Mouse (Mus musculus) thymus, postnatal 36 days (tissue): ENCODE measurements around the gene Slc26a1.
A peak's percentile ranks its signal among the peaks of the same experiment; 100 is the strongest.

Experiments
- DNase-seq, 2 experiments: peaks; one replicate each; pipeline ENCODE4 v3.0.0; 2022; ENCODE audit warnings: mixed read lengths in 2 of 2

Slc26a1 gene

DNA sequence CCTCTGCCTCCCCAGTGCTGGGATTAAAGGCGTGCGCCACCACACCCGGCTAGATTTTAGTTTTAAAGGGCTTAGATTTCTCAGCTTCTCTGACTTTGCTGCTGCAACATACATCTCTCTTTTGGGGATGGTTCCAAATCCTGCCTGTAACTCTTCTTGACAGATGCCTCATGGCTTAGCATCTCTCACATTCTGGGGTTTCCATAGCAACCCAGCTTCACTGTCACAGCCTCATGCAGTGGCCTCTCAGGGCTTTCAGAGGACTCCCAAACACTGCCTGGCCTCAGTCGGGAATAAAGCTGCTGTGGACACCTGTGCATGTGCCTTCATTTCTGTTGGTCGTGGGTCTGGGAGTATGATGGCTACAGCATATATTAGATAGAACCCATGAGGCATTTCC lies 13.7 kb upstream of the Slc26a1 start:
- DNase-seq = no peak

DNA sequence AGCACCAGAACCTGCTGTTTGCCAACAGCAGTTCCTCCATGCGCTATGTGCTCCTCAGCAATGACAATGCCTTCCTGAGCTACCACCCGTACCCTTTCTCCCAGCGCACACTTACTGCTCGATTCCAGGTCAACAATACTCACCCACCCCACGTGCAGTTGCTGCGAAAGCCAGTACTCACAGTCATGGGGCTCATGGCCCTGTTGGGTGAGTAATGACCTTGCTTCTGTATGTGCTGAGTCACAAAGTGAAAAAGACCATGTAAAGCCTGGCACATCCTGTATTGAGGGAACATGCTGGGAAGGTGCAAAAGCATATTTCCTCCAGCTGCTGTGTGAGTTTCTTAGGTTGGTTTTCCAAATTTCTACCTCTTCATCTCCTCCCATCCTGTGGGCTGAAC lies 5.5 kb upstream of the Slc26a1 start:
- no peak for DNase-seq

DNA sequence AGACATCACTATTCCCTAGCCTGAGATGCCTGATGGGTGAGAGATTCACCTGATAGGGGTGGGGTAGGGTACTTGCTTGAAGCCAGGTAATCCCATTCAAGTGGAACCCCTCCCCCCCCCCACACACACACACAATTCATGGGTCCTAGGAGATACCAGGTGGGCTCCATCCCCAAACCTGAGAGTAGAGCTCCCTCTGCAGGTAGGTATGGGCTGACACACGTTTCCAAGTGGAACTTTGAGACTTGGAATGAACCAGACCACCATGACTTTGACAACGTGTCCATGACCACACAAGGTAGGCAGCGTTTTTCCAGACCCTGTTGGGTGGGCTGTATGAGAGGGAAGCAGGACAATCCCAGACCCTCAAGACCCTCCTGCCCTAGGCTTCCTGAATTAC lies 4.5 kb upstream of the Slc26a1 start:
- no peak for DNase-seq

DNA sequence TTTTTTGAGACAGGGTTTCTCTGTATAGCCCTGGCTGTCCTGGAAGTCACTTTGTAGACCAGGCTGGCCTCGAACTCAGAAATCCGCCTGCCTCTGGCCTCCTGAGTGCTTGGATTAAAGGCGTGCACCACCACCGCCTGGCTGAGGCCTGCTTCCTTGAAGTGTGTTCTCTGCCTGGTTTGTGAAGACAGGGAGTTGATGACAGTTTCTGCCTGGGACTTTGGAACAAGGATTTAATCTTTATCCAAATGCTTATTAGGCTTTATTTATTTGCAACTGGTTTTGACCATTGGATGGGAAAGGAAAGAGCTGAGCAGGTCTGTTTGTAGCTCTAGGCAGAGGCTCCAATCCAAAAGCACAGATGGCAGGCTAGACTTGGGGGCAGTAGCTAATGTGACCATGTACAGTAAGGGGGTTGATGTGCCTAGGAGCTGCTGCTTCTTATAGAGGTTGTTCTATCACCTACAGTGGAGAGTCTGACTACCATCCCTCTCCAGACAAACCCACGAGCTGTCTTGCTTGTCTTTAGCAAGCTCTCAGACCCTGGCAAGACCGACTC lies 3.0 kb upstream of the Slc26a1 start:
- DNase-seq = no peak

DNA sequence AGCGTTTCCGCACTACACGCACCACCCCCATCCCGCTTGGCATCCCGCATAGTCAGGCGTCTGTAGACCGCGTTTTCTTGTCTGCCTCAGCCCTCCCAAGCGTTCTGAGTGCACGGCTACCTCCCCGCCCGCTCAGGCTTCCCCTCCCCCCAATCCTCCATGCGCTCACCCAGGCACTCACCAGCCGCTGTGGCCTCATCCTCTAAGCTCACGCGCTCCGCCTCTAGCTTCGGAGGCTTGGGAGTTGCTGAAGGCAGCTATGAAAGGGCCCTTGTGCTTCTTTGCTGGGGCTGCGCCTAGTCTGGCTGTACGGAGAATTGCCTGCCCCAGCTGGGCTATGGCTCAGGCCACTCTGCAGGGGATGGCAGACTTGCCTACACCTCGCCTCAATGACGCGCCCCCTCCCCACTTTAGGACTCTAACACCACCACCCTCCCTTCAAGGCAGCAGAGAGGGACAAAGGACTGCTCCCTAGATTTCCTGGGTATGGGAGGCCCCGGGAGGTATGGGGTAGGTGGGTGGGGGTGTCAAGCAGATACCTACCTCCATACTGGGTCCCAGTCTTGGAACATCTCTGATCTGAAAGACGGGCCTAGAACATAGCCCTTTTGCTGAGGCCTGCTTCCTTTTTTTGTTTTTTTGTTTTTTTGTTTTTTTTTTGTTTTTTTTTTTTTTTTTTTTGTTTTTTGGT lies 2.4 kb upstream of the Slc26a1 start:
- DNase-seq = no peak

DNA sequence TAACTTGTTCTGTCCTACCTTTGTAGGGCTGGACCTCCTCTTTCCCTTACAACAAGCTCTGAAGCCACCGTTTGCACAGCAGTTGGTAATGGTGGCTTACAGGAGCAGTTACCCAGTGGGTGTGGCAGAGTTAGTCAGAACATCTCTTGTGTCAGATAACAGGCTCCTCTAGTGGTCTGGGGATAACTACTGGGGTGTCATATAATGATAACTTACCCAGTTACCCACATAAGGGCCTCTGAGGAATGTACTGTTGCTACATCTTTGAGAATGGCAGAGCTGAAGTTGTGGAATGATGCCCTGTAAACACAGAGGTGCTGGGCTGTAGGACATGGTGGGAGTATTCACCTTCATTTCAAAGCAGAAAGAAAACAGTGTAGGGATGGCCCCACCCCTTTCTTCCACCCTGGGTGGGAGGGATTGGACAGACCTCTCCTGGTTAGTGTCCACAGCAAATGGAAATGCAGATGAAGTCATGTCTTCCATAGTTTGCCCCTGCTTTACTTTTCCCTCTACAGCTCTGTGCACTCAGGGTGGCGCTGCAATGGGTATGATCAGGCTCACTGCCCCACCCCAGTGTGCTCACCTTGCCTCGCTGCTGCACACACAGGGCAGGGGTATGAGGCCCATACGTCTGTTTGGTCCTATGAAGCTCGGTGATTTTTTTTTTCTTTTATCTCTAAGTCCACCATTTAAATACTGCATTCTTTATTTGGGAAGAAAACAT lies 1.6 kb upstream of the Slc26a1 start:
- DNase-seq = no peak

DNA sequence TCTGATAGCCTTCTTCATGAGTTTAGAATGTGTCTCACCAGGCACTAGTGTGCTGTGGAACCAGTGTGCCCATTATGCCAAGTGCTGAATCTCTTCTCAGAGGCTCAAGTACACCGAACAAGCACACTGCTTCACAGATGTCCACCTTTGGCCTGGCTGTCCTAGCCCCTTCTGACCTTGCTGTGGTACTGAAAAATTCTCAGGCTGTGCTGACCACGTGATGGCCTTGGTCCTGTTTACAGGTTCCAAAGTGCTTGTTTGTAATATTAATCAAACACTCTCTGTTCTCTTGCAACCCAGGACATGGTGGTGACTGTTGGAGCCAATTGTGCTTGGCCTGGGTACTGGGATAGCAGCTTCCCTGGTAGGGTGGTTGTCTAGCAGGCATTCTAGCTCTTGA lies 745 bp downstream of the Slc26a1 start:
- no peak for DNase-seq

DNA sequence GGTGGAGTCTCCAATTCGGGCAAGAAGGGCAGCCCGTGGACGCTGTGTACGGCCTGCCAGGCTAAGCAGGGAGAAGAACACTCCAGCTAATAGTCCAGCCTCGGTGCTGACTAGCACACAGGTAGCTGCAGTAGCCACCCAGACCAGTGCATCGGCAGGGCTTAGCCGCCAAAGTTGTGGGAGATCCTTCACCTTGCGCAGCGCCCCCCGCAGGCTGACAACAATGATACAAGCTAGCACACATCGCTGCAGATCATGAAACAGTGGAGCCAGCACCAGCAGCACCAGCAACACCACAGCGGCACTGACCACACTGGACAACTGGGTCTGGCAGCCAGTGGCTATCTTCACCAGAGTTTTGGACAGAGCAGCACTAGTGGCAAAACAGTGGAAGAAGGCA lies 3.6 kb downstream of the Slc26a1 start:
- DNase-seq = no peak

DNA sequence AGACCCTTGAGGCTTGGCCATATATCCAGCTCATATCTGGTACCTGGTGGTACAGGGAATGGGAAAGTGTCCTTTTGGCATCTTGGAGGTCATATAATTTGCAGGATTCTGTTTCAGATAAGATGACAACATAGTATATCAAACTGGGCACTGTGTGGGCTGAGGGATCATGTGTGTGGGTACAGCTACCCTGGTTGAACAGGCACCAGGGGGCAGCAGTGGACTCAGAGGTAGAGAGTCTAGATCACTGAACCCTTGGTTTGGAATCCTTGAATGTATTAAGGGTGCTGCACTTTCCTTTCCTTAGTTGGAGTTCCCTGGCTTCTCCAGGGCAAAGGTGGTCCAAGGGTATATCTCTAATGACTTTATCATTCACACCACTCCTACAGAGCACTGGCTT lies 4.6 kb downstream of the Slc26a1 start:
- DNase-seq = peak; percentile 51 to 54

DNA sequence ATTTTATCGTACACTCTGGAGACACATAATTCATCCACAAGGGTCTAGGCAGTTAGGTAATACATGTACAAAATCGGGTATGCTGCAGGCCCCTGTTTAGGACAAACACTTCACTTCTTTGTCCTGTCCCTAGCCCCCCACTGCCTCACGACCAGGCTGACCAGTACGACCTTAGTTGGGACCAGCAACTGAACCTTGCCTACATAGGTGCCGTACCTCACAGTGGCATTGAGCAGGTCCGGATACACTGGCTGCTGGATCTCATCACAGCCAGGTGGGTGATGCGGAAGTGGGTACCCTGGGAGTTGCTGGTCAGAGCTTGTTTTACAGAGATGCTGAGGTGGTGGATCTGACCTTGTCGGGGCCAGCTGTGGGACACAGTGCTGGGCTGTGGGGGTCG lies 5.4 kb downstream of the Slc26a1 start:
- DNase-seq = no peak

DNA sequence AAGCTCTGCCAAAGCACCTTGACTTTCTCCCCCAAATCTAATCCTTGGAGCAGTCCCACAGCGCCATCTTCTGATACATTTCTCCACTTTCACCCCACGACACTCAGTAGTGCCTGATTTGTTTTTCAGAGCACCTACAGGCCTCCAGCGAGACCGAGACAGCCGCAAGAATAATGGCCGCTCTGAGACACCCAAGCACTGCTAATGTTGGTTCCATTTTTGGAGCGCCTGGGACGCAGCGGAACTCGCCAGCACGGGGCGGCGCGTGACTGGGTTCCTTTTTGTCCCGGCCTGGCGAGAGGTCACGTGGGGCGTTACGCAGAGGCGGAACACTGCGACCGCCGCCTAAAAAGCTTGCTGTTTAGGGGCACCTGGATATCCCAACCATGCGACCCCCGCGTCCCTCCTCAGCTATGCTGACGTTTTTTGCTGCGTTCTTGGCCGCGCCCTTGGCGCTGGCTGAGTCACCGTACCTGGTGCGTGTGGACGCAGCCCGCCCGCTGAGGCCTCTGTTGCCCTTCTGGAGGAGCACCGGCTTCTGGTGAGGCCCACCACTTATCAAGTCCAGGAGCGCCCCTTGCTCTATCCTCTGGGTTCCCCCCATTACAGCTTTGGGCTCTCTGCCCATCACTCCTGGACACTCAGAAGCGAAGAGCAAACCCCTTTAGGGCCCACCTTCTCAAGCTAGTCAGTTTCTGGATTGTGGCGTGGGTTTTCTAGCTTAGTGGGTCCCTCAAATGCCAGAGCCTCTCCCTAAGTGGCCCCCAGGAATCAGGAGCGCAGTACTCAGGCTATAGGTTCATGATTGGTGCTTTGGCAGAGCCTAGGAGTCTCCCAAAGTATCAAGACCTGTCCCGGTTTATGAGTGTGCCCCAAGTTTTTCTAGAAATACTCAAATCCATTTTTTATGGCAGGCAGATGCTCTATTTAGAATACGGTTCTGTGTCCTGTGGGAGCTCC lies 6.1 kb downstream of the Slc26a1 start, which contains the start of gene Dgkq:
TSS of gene Dgkq (minus strand) at position 696 of the 960 bp plus-strand sequence.
- DNase-seq = peak; percentile 84 to 87

DNA sequence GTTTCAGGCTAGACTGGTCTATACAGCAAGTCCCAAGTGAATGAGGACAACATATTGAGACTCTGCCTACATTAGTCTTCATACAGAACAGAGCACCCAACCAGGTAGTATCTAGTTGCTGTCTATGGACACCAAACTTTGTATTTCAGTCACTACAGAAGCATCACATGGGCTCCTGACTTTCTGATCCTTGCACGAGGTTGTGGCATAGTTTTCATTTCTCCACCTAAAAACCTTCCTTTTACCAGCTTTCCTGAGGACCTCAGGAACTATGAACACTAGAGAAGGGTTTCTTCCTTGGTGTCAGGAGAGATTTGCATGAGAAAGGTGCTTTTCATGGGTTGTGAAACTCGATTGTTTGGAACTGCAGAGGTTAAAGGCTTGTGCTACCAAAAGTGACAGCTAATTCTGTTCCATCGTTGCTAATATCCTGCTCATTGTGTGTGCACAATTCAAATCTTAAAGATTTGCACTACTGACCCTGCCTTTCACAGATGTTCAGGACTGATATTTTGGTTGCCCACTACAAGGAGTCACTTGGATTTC lies 6.9 kb downstream of the Slc26a1 start:
- no peak for DNase-seq

DNA sequence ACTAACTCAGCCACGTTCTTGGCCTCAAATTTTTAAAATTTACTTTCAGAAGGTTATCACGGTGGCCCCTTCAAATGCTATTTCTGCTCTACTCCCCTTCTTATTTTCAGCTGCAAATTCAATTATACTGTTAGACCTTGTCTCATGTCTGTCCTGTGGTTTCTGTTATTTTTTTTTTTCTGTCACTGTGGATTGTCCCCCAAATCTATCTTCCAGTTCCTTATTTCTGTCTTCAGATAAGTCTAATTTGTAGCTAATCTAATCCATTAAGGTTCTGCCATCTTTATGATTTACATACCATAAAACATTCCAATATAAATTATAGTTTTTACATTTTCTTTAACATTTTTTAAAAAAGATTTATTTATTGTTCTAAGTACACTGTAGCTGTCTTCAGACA lies 8.0 kb downstream of the Slc26a1 start:
- DNase-seq = no peak

DNA sequence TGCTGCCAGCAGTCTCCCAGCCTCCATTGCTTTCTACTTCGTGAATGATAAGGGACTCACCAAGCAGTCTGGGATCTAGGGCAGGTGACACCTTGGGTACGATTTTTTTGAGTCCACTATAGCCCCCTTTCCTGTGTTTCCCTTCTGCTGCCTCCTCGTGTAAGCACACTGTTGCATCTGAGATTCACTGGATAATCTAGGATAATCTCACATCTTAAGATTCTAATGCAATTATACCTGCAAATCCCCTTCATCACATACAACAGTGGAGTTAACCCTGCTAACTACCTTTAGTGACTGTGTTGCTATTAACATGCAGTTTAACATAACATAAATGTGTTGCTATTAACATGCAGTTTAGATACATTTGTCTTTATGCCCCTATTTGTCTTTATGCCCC lies 10.3 kb downstream of the Slc26a1 start:
- no peak for DNase-seq

DNA sequence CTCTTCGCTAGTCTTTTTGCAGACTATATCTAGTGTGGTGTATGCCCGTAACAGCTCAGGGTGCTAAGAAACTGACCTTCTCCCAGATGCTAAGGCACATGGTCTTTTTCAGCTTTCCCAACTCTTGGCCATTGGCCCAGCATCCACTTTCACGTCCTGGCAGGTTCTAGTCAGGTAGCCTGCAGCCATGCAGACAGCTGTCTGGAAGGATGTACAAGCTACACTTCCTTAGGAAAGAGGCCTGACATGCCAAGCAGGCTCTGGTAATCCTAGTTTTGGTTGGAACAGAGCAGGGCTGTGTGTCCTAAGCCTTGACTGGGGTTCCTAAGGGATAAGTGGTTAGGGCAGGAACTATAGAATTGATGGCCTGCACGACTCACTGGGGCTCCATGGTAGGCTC lies 12.6 kb downstream of the Slc26a1 start:
- DNase-seq = no peak

DNA sequence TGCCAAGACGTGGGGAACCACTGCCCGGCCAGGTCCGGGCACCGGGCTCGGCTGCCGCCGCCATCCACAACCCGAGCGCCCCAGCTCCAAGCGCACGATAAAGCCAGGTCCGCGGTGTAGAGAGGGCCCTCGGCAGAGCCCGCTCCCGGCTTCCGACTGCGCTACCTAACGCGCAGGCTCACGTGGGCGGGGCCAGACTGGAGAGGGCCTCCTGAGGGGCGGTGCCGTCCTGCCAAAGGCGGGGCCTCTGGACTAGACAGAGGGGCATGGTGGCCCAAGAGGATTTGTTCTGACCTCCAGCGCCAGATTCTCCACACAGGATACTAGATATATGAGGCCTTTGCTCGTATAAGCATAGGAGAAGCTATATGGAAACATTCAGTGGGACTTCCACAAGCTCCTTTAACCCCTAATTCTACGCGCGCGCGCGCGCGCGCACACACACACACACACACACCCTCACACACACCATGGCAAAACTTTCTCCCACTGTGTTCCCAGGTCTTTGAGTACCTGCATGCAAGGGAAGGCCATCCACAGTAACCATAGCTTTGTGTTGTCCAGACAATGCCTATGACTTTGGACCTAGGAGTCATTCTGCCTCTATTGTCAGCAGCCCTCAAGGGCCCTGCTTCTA lies 14.6 kb downstream of the Slc26a1 start:
- DNase-seq = peak; percentile 89 to 90

DNA sequence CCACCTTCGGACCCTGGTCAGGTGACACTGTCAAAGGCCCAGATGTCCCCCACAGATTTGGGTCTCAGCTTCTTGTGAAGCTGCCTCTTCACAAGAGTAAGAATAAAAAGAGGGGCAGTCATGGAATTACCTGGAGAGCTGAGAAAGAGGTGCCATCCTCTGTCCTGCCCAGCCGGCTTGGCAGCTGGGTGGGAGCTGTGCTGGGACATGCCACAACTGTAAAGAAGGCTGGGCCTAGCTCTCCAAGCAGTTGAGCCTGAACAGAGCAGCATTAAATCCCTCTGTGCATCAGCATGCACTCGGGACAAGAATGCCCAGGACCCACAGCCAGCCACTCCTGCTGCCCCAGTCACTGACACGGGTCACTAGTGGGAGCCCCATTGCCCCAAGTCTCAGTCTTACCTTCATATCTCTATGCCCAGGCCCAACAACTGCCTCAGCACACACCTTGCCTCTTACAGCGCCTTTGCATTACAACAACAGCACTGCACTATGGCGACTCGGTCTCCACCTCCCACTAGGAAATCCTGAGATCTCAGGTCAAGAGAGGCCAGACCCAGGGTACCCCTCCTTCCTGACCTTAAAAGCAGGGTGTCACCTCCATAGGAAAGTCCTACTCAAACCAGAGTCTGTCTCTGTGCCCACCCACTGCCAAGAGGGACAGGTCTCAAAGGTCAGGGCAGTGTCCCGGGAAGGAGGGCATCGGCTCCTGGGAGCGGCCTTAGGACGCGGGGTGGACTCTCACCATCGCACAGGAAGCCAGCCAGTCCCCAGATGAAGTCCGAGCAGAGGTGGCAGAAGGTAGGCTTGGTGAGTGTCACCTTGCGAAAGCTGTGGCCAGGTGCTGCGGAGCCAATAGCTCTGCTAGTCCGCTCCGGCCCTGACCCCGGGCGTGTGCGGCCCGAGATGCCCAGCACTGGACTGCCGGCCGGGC lies 15.4 kb downstream of the Slc26a1 start, which contains the start of gene Idua:
TSS of gene Idua (plus strand) at position 634 of the 934 bp plus-strand sequence.
- DNase-seq = peak in 1 of 2 experiments; percentile 18

DNA sequence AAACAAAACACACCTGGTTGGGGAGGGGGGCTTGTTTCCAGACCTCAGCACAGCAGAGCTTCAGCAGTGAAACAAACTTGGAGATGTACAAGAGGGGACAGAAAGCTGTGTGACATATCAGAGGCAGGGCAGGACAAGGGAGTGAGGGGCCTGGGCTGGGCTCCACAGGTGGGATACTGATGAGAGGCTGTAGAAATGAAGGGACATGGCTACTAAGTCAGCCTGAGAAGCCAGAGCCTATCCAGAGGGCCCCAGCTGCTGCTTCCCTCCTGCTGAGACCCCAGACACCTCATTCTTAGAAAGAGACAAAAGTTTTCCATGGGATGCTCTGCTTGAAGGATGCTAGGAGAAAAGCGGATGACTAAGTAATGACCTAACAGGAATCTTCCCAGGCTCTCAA lies 16.8 kb downstream of the Slc26a1 start:
- DNase-seq = no peak

DNA sequence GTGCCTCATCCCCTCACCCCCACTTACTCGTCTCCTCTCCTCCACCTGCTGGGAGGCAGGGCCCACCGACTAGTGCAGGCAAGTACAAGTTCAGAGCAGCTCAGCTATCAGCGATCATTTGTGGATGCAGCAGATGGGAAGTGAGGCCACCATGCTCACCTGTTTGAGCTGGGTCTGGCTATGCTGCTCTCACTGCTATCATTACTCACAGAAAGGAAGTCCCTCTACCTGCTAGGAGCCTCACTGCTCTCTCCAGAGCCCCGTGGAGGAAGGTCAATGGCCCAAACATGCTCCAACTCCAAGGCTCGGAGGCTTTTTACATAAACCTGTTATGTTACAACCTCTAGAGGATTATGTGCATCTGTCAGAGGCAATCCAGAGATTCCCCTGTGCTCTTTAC lies 18.0 kb downstream of the Slc26a1 start:
- no peak for DNase-seq

DNA sequence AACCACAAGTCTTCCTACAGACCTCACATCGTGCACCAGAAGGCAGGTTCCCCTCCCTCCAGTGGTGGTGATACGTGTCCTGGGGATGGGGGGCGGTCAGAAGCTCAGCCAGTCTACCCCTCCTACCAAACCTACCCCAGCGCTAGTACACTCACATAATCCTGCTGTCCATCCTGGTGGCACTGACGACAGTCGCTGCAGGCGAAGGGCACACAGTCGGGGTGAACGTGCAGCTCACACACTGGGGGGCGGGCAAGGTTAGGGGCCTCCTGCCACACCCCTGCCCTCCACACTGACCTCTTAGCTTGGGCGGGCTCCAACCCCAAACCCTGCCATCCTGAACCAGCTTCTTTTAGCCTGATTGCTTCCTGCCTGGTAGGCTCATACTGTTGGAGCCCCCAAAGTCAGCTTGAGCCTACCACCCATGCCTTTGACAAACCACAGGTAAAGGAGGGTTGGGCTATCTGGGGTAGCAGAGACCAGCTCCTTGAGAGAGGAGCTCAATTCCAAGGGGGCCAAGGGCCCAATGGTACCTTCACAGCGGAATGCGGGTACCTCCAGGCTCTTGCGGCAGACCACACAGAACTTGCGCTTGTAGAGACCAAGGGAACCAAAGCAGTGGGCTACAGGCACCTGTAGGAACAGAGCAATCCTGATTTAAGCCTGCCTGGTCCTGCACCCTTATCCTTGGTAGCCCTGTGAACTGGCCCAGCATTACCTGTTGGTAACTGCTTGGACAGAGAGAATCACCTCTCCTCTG lies 19.3 kb downstream of the Slc26a1 start:
- no peak for DNase-seq
